Mouse (Mus musculus): Measurements from ENCODE around the gene Btbd9. TPM values are rescaled to one million over a fixed set of nuclear protein-coding genes. Genes with fewer than 3 reads are reported as not detected.

Gene Btbd9
- total and polyA plus RNA-seq, 3 experiments: 24.7 to 33.8 TPM; not detected in 1

- no peak overlapping the region for H3K9ac ChIP-seq (ENCODE audit: control insufficient read depth, low read depth, low read length, poor library complexity, severe bottlenecking)
- TF ChIP-seq ZNF384 (IDR thresholded peaks at IDR 0.05; ENCODE audit: low read depth, low read length) (no peak), NRF1 (IDR thresholded peaks at IDR 0.05; ENCODE audit: insufficient read depth, low read depth, low read length, poor library complexity, severe bottlenecking) (no peak), TCF12 (IDR thresholded peaks at IDR 0.05; ENCODE audit: low read depth, low read length) (no peak), MYC (IDR thresholded peaks at IDR 0.05; ENCODE audit: low read depth, low read length) (no peak), MYB (IDR thresholded peaks at IDR 0.05; ENCODE audit: low read depth, low read length) (no peak), MXI1 (IDR thresholded peaks at IDR 0.05; ENCODE audit: low read depth, low read length) (no peak), CHD2 (IDR thresholded peaks at IDR 0.05; ENCODE audit: low read length) (no peak)
- H3K27me3 ChIP-seq (ENCODE audit: control insufficient read depth in 1 of 2, insufficient read depth in 2 of 2, low read length in 2 of 2): no peaks in the 10 kb centered on the region
Measured at GRCm38 (mm10) chr17:30402871-30403270, 173.4 kb downstream of the Btbd9 start.

DNA sequence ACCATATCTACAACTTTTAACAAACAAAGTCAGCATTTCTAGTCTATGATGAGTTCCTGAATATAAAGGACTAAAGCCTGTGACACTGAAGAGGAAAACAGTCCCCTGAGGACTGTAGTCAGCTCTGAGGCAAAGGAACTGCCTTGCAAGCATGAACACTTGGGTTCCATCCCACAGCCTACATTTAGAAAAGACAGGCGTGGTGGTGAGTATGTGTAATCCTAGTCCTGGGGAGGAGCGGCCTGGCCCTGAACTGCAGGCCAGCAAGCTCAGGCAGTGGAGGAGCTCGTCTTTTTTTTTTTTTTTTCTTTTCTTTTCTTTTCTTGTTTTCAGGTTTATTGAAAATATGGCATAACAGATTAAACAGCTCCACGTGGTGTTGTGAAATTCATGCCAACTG lies 181.0 kb downstream of the Btbd9 start:
- Histone ChIP-seq H3K27ac (ENCODE audit: control insufficient read depth, low read depth, low read length) (no peak overlapping the region), H3K27me3 (ENCODE audit: control insufficient read depth in 1 of 2, insufficient read depth in 2 of 2, low read length in 2 of 2) (no peaks in the 10 kb centered on the region), H3K9me3 (replicated peaks; ENCODE audit: insufficient read depth, low read length) (no peaks in the 10 kb centered on the region), H3K4me3 (ENCODE audit: control insufficient read depth in 1 of 2, insufficient read depth in 1 of 2, low read depth in 2 of 2, low read length in 2 of 2) (no peak overlapping the region), H3K79me2 (ENCODE audit: control insufficient read depth, insufficient read depth, low read length, poor library complexity) (no peaks in the 10 kb centered on the region), H3K9ac (ENCODE audit: control insufficient read depth, low read depth, low read length, poor library complexity, severe bottlenecking) (no peak overlapping the region), H3K4me1 (ENCODE audit: control insufficient read depth in 1 of 2, insufficient read depth in 2 of 2, low read length in 2 of 2) (peaks cover 0 to 2% of the 10 kb centered on the region in 2 experiments; a peak in 1 of 4 replicates), H3K36me3 (ENCODE audit: control insufficient read depth in 1 of 2, insufficient read depth in 2 of 2, low read length in 2 of 2) (no peaks in the 10 kb centered on the region)
- TF ChIP-seq MAFK (IDR thresholded peaks at IDR 0.05; ENCODE audit: borderline replicate concordance, low read depth, low read length) (no peak), RCOR1 (IDR thresholded peaks at IDR 0.05; ENCODE audit: low read depth, low read length) (no peak), TCF12 (IDR thresholded peaks at IDR 0.05; ENCODE audit: low read depth, low read length) (no peak), JUND (IDR thresholded peaks at IDR 0.05; ENCODE audit: low read depth, low read length) (no peak), MEF2A (IDR thresholded peaks at IDR 0.05; ENCODE audit: extremely low read depth, insufficient replicate concordance, low read depth, low read length, poor library complexity, severe bottlenecking) (no peak), MYC (IDR thresholded peaks at IDR 0.05; ENCODE audit: low read depth, low read length) (no peak), MAZ (IDR thresholded peaks at IDR 0.05; ENCODE audit: low read depth, low read length) (no peak), POLR2AphosphoS5 (IDR thresholded peaks at IDR 0.05; ENCODE audit: borderline replicate concordance, low read depth, low read length) (no peak), E2F4 (IDR thresholded peaks at IDR 0.05; ENCODE audit: borderline replicate concordance, low read depth, low read length) (no peak), CTCF (IDR thresholded peaks at IDR 0.05 in 2 of 3, conservative IDR thresholded peaks at IDR 0.05 in 1 of 3; ENCODE audit: control insufficient read depth in 1 of 3, insufficient read depth in 1 of 3, low read depth in 2 of 3, low read length in 3 of 3, poor library complexity in 1 of 3, severe bottlenecking in 1 of 3) (no peak), USF2 (IDR thresholded peaks at IDR 0.05; ENCODE audit: borderline replicate concordance in 1 of 2, insufficient read depth in 1 of 2, low read depth in 1 of 2, low read length in 2 of 2) (no peak), GATA1 (IDR thresholded peaks at IDR 0.05; ENCODE audit: low read depth, low read length) (no peak), TAL1 (IDR thresholded peaks at IDR 0.05; ENCODE audit: low read length) (no peak)
- no peak for DNase-seq (ENCODE audit: low read depth, low spot score)

More at GRCm38 (mm10) chr17:30402871-30403270, 173.4 kb downstream of the Btbd9 start:
- Histone ChIP-seq H3K4me3 (ENCODE audit: control insufficient read depth in 1 of 2, insufficient read depth in 1 of 2, low read depth in 2 of 2, low read length in 2 of 2) (no peak overlapping the region), H3K9me3 (replicated peaks; ENCODE audit: insufficient read depth, low read length) (no peaks in the 10 kb centered on the region), H3K79me2 (ENCODE audit: control insufficient read depth, insufficient read depth, low read length, poor library complexity) (no peaks in the 10 kb centered on the region), H3K36me3 (ENCODE audit: control insufficient read depth in 1 of 2, insufficient read depth in 2 of 2, low read length in 2 of 2) (no peaks in the 10 kb centered on the region), H3K27ac (ENCODE audit: control insufficient read depth, low read depth, low read length) (no peak overlapping the region), H3K4me1 (ENCODE audit: control insufficient read depth in 1 of 2, insufficient read depth in 2 of 2, low read length in 2 of 2) (no peaks in the 10 kb centered on the region; a peak in 1 of 4 replicates)
- no peak for DNase-seq (ENCODE audit: low read depth, low spot score)

All from MEL (cell line).